Mouse (Mus musculus): ENCODE results near the gene Ddx27.

- TF ChIP-seq CTCF (IDR thresholded peaks at IDR 0.05; ENCODE audit: low read depth, low read length) (peak; percentile 43), POLR2A (IDR thresholded peaks at IDR 0.05; ENCODE audit: extremely low read depth, insufficient read depth, low read length) (no peak)
These were observed 10.7 kb upstream of the Ddx27 start for GRCm38 (mm10) chr2:167004099-167004854.

Measured in liver, adult 2 months (tissue).